Mouse (Mus musculus): ENCODE measurements around the gene Stau1.

Gene Stau1

DNA sequence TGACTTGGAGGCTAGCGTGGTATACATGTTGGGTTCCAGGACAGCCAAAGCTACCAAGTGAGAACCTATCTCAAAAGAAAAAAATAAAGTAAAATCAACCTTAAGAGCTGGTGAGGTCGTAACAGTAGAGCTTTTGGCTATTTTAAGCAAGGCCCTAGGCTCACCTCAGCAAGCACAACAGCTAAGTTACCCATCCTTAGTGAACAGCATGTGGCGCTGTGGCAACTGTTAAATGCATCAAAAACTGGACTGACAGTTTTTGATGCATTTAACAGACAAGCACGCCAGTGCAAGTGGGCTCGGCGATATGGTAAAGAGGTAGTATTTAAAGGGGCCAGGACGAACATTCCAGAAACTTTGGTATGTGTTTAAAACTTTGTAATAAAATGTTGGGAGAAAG is 5.2 kb downstream of the Stau1 start:
- no peak for DNase-seq (ENCODE audit: low spot score)

GRCm38 (mm10) chr2:166983351-166983894 is 12.7 kb downstream of the Stau1 start:
- no peak for DNase-seq (ENCODE audit: low spot score)

DNA sequence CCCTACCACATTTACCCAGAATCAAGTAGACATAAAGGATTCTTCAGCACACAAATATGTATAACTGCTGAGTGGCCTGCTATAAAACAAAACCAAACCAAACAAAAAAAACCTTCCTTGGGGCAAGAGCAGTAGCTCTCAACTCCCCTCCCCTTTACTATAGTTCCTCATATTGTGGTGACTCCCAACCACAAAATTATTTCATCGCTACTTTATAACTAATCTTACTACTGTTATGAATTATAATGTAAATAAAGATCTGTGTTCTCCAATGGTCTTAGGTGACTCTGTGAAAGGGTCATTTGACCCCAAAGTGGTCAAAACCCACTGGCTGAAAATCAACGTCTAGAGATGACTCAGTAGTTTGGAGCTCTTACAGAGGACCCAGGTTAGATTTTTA is 15.9 kb downstream of the Stau1 start:
- no peak for DNase-seq (ENCODE audit: low spot score)

- DNase-seq (ENCODE audit: low spot score): no peak
Measured at GRCm38 (mm10) chr2:166977490-166977889, 18.6 kb downstream of the Stau1 start.

DNA sequence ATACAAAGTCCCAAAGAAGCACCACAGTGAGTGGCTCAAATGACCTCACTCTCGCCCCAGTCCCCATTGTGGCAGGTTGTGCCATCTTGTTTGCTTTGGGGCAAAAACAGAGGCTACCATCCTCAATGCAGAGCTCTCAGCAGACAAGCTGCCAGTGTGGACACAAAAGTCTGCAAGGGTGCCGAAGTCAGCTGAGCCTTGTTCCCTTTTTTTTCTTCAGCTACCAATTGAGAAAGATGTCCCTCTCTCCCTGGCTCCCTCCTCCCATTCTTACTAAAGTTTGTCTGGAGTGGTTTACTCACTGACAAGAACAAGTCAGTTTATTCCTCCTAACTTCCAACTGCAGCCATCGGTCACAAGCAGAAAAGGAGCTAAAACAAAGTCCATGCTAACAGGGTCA is 19.7 kb downstream of the Stau1 start:
- no peak for DNase-seq (ENCODE audit: low spot score)

GRCm38 (mm10) chr2:166974177-166974872 is 21.8 kb downstream of the Stau1 start:
- no peak for DNase-seq (ENCODE audit: low spot score)

DNA sequence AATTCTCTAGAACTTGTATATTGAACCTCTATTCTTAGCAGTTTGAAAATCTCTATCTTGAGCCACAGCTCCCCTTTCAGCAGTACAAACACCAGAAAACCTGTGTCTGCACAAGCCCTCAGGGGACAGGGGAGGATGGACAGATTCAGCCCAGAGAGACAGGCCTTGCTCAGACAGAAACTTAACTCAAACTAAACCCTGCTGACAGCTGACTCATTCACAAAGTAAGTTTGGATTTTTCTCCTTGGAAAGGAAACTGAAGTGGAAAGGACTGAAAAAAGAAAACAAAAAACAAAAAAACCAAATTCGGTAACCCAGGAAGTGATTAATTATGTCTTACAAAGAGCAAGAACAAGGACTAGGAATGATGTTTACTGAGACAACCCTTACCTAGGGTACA is 22.9 kb downstream of the Stau1 start:
- DNase-seq (ENCODE audit: low spot score): no peak

DNA sequence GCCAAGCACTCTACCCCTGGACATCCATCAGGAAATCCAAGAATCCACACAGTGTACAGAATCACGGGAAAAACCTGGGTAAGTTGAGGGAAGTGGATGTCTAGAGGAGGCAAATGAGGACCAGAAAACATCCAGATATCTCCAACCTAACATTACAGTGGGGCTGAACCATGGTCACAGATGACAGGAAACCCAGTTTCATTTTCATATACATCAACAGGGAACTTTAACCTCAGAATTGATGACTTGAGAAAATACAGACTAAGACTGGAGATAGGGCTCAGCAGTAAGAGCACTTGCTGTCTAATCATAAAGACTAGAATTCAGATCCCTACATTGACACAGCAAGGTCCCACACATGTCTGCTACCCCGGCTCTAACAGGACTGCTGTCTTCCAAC is 31.3 kb downstream of the Stau1 start:
- DNase-seq (ENCODE audit: low spot score): no peak

DNA sequence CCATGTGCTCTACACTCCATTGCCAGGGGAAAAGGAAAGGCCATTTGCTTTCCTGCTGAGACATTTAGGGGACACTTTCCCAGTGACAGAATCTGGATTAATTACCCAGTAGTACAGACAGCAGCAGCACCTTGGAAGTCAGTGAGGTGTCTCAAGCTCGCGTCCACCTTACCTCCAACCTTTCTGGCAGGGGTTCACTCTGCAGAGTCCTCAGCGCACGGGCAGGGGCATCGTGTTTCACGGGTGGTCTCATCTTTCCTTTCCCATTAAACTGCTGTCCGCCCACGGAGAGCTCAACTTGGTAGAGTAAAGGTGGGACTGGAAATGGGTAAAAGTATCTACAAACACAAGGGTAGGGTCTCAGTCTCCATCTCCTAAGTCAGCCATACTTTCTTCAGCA is 32.8 kb downstream of the Stau1 start:
- no peak for DNase-seq (ENCODE audit: low spot score)

- no peak for DNase-seq (ENCODE audit: low spot score)
Measured at GRCm38 (mm10) chr2:166960648-166961330, 35.3 kb downstream of the Stau1 start.

GRCm38 (mm10) chr2:166956805-166957204 is 39.3 kb downstream of the Stau1 start:
- DNase-seq (ENCODE audit: low spot score): peak; percentile 76

DNA sequence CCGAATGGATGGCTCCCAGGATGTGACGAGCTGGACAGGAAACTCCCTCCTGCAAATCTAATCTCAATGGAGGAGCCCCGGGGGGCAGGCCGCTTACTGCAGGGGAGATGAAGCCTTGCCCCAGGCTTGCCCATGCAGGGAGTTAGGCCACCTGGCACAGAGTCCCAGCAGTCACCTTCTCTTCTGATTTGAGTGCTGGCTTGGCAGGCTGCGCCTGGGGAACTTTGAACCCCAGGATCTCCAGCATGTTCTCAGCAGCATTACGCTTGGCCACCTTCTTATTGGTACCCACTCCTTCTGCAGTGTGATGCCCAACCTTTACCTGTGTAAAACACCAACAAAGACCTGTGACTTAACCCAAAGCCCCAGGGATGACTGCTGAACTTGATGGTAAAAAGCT is 43.9 kb downstream of the Stau1 start:
- no peak for DNase-seq (ENCODE audit: low spot score)

- DNase-seq (ENCODE audit: low spot score): no peak
Measured at GRCm38 (mm10) chr2:166950853-166951648, 45.0 kb downstream of the Stau1 start.

- no peak for DNase-seq (ENCODE audit: low spot score)
Measured at GRCm38 (mm10) chr2:166948936-166949335, 47.2 kb downstream of the Stau1 start.

- no peak for DNase-seq (ENCODE audit: low spot score)
Measured at GRCm38 (mm10) chr2:166948246-166948645, 47.9 kb downstream of the Stau1 start.

GRCm38 (mm10) chr2:166945456-166945855 is 50.6 kb downstream of the Stau1 start:
- peak; percentile 32 for DNase-seq (ENCODE audit: low spot score)

DNA sequence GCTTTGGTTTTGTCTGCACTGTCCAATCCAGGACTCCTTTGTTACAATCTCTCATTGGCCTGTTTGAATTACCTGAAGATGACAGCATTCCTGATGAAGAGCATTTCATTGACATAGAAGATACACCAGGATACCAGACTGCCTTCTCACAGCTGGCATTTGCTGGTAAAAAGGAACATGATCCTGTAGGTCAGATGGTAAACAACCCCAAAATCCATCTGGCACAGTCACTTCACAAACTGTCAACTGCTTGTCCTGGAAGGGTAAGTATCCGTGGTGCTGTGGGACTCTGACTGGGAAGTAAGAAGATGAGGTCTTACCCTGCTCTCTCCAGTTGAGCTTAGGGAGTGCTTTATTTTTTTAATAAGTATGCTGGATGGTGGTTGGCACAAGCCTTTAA is 51.8 kb downstream of the Stau1 start:
- no peak for DNase-seq (ENCODE audit: low spot score)

DNA sequence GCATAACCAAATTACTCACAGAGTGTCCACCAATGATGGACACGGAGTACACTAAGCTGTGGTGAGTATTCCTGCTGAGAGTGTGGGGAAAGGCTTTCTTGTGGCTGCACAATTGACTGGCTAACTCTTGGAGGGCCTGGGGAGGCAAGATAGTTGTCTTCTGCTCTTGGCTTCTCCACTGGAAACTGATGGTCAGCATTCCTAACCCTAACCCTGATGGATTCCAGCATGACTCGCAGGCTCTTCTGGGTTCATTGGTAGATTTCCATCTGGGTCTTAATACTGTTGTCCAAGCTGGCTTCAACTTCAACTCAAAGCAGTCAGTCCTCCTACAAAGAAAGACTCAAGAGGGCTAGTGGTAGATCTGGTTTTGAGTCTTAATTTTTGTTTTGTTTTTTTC is 53.0 kb downstream of the Stau1 start:
- no peak for DNase-seq (ENCODE audit: low spot score)

DNA sequence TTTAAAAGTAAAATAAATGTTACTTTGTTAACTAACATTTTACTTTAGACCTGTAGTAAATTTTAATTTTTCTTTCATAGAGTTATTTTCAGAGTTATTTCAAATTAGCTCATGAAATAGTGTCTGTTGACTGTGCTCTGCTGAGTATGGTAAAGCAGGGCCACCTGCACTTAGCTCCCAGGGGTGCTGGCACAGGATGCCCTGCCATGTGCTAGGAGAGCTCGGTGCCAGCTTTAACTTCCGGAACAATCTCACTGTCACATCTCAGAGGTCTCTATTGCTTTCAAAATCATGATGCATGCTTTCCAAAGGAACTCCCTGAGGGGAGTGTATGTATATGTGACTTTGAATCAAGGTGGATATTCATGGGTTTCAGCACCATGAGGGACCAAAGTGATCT is 59.9 kb downstream of the Stau1 start:
- DNase-seq (ENCODE audit: low spot score): no peak

GRCm38 (mm10) chr2:166935582-166935981 is 60.5 kb downstream of the Stau1 start:
- DNase-seq (ENCODE audit: low spot score): no peak

DNA sequence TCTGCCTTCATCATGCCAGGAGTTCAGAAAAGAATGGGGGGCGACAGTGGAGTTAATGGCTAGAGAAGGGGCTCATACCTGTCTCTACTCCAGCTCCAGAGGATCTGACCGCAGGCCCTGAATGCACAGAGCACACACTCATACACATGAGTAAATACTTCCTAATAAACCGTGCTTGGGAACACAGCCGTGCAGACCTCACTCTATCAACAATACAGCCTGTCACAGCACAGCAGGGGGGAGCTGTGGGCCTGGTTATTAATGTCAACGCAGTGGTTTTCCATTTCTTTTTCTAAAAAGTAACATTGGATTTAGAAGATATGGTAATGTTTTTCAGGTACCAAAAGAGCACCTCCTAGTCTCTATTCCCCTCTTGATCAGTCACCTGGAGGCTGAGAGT is 61.7 kb downstream of the Stau1 start:
- no peak for DNase-seq (ENCODE audit: low spot score)

- DNase-seq (ENCODE audit: low spot score): no peak
Measured at GRCm38 (mm10) chr2:166933943-166934342, 62.2 kb downstream of the Stau1 start.

DNA sequence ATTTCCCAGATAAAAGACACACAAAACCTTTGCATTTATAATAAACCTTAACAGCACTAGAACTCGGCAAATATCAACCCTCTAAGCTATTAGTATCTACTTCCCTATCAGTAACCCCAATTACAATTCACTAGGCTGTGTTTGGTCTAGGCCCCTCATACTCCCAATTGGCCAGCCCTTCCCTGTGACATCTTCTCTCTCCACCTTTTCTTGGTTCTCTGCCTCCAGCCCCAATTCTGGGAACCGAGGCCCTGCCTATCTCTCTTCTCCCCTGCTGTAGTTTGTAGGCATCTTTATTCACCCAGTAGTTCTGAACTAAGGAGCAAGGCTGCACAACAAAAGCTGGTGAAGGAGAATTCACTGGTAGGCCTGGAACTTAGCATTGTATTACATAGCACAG is 72.1 kb downstream of the Stau1 start:
- DNase-seq (ENCODE audit: low spot score): no peak
